Mouse (Mus musculus) lung, adult 2 months (tissue): ENCODE data around the gene Gm45140. TPM values are rescaled to one million over a fixed set of nuclear protein-coding genes. Genes with fewer than 3 reads are reported as not detected.

Experiments
- DNase-seq: peaks from one replicate; pipeline ENCODE4 v3.0.0; 2022
- H3K4me1 ChIP-seq: fragments of 200-500 bp; 2 replicates; pipeline ENCODE4 v1.6.1; 2011; ENCODE audit warnings: low read length; ENCODE audit not compliant: control insufficient read depth, insufficient read depth
- H3K4me3 ChIP-seq: fragments of 200-500 bp; replicated peaks from 2 replicates; pipeline ENCODE3; 2011; ENCODE audit warnings: low read depth, mild to moderate bottlenecking, control low read depth, low read length; ENCODE audit errors: extremely low read depth
- CTCF ChIP-seq: fragments of 200-500 bp; IDR thresholded peaks from 2 replicates; pipeline ENCODE4 v1.5.1; 2011; ENCODE audit warnings: mild to moderate bottlenecking, low read length, control low read depth; ENCODE audit not compliant: insufficient read depth
- POLR2A ChIP-seq: fragments of 200-500 bp; IDR thresholded peaks from 2 replicates; pipeline ENCODE4 v1.6.1; 2011; ENCODE audit warnings: low read depth, mild to moderate bottlenecking, control low read depth, low read length, borderline replicate concordance; ENCODE audit errors: extremely low read depth
- WGBS: fragments of 180-500 bp; shearing (Covaris S2); methylation state at CpG from one replicate; pipeline ENCODE4 v1.1.7; 2018; 5-methylcytosine and 5-hydroxymethylcytosine counted together
- polyA plus RNA-seq: library from polyadenylated mRNA; depleted of rRNA; stranded (reverse); fragments of >200 nt; gene quantifications from 2 replicates; pipeline ENCODE4 v1.2.3, GENCODE M21; 2012; rRNA removed

Gm45140 gene
- polyA plus RNA-seq, 1 experiment: 0.47 TPM

GRCm38 (mm10) chr6:87748078-87748477, 87.5 kb downstream of the Gm45140 start:
- no peak for DNase-seq
- 64% methylated on average over 2 of the region's 2 CpGs for WGBS
- TF ChIP-seq CTCF: no peak
- TF ChIP-seq POLR2A: no peak
- Histone ChIP-seq H3K4me1 (no peaks in the 10 kb centered on the region), H3K4me3 (no peak overlapping the region)

DNA sequence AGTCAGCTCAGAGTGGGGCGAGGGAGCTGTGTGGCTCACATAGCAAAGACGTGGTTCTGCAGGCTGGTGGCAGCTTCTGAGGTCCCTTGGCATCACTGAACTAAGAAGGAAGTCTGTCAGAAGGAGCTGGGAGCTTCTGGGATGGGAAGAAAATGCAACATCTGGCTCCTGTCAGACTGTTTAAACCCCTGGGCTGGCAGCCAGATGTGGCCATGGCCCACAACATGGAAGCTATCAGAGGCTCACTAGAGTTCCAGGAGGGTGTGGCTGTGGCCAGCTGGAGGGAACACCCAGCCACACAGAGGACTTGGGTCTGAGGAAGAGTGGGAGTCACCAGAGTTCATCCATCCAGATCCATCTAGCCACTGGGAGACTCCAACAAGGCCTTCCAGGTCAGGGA, 88.7 kb downstream of the Gm45140 start:
- TF ChIP-seq POLR2A (no peak), CTCF (no peak)
- 55% methylated on average over 2 of the region's 2 CpGs for whole genome bisulfite sequencing
- no peak for DNase-seq

DNA sequence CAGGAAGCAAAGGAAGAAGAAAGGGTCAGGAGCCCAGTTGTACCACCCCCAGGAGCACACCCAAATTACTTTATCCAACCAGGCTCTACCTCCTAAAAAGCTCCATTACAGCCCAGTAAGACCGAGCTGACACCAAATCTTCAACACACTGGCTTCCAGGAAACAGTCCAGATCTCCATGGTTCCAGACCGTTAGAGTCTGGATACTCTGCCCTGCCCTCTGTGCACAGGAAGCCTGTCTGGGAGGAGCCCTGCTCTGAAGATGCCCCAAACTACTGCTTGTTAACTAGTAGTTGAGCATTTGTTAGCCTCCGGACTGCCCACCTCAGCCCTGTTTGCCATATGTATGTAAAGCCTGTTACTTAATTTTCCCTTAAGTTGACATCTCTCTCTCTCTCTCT, 89.5 kb downstream of the Gm45140 start:
- 35% methylated on average over 3 of the region's 3 CpGs for WGBS
- Histone ChIP-seq H3K4me1 (no peaks in the 10 kb centered on the region), H3K4me3 (no peak overlapping the region)
- no peak for DNase-seq
- TF ChIP-seq POLR2A (no peak), CTCF (no peak)

More for the DNA sequence above, 88.7 kb downstream of the Gm45140 start:
- Histone ChIP-seq H3K4me3 (no peak overlapping the region), H3K4me1 (no peaks in the 10 kb centered on the region)

GRCm38 (mm10) chr6:87745301-87745700, 90.3 kb downstream of the Gm45140 start:
- no peak overlapping the region for H3K4me3 ChIP-seq
- no peak for DNase-seq
- H3K4me1 ChIP-seq: no peaks in the 10 kb centered on the region
- 11% methylated on average over 1 of the region's 1 CpGs for WGBS
- TF ChIP-seq CTCF (no peak), POLR2A (no peak)

DNA sequence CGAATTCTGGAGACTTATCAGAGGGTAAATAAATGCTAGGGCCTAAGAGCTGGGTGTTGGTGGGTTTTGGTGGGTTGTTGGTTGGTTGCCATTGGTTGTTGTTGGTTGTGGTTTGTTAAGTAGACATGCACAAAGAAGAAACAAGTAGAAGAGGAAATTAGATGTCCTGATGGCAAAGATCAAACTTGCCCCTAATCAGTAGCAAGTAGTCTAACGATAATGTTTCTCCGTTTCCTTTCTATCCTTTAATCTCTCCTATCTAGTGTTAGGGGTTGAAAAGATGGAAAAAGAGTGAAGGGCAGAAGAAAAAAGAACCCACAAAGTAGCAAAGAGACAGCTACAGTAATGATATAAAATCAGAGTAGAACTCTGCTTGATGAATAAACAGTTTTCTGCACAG, 91.0 kb downstream of the Gm45140 start:
- WGBS: 70% methylated on average over 3 of the region's 3 CpGs
- TF ChIP-seq CTCF (no peak), POLR2A (no peak)
- H3K4me3 ChIP-seq: no peak overlapping the region
- no peak for DNase-seq
- H3K4me1 ChIP-seq: no peaks in the 10 kb centered on the region

DNA sequence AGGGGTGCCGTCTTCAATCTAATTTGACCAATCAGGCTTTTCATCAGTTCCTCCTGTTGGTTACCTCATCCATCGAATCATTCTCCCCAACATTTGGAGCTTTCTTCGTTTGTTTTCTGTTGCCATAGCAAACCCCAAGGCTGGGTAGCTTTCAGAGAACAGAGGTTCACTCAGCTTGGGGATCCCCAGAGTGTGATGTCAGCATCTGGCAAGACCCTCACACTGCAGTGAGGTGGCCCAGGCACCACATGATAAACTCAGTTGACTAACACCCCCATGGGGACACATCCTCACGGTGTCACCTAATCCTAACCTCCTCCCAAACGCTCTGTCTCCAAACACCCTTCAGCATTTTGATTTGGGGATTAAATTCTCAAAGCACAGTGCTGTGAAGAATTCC, 92.3 kb downstream of the Gm45140 start:
- Histone ChIP-seq H3K4me3 (no peak overlapping the region), H3K4me1 (no peaks in the 10 kb centered on the region)
- 56% methylated on average over 5 of the region's 5 CpGs for WGBS
- TF ChIP-seq CTCF: no peak
- no peak for TF ChIP-seq POLR2A
- no peak for DNase-seq

- Histone ChIP-seq H3K4me1 (no peaks in the 10 kb centered on the region), H3K4me3 (no peak overlapping the region)
- 79% methylated on average over 5 of the region's 5 CpGs for WGBS
- no peak for TF ChIP-seq POLR2A
- TF ChIP-seq CTCF: peak; percentile 24; the same call in 1 of the 2 replicates
- DNase-seq: no peak
These were observed 92.8 kb downstream of the Gm45140 start for GRCm38 (mm10) chr6:87742804-87743203.

- Histone ChIP-seq H3K4me1 (no peaks in the 10 kb centered on the region), H3K4me3 (no peak overlapping the region)
- no peak for TF ChIP-seq CTCF
- TF ChIP-seq POLR2A: no peak
- no peak for DNase-seq
- WGBS: 76% methylated on average over 8 of the region's 8 CpGs
These were observed 93.6 kb downstream of the Gm45140 start for GRCm38 (mm10) chr6:87741978-87742377.

DNA sequence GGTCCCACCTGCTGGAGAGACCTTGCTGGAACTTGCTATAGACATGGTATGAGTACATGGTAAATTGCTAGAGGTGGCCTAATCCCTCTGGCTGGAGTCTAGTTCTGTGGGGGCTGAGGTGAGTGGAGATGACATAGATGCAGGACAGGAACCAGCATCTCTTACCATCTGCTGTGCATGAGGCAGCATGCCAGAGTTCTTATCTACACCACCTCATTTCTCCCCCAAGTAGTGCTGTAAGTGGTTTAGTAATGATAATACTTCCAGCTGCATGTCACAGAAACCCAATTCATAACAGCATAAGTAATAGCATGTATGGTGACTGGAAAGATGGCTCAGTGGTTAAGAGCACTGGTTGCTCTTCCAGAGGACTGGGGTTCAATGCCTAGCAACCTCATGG, 95.1 kb downstream of the Gm45140 start:
- no peak for TF ChIP-seq POLR2A
- TF ChIP-seq CTCF: no peak
- no peak for DNase-seq
- H3K4me3 ChIP-seq: no peak overlapping the region
- H3K4me1 ChIP-seq: no peaks in the 10 kb centered on the region

DNA sequence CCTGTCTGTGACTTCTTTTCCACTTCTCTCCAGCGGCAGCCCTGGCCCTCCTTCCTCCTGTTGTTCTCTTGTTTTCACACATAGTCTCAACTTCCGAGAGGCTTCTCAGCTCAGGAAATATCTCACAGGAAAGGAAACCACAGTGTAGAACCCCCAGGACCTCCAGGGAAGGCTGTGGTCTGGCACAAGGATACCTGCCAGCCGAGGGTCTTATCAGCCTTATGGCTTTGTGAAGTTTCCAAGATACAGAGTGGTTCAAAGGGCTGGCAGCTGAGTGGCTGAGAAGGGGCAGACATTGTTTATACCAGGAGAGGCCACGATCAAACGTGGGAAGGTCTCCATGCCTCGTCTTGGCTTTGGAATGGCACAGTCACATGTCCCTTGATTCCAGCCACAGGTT, 95.7 kb downstream of the Gm45140 start:
- Histone ChIP-seq H3K4me1 (no peaks in the 10 kb centered on the region), H3K4me3 (no peak overlapping the region)
- TF ChIP-seq CTCF (no peak), POLR2A (no peak)
- DNase-seq: no peak
- 29% methylated on average over 6 of the region's 6 CpGs for WGBS

Other genes with a start within 250 kb of the Gm45140 start
- gene Prokr1, start 245.1 kb downstream of the Gm45140 start, polyA plus RNA-seq: 0.41 and 0.83 TPM in 2 replicates
- gene Aplf, start 163.6 kb downstream of the Gm45140 start, polyA plus RNA-seq: 2.4 and 3.6 TPM in 2 replicates
- 14.5 and 16.3 TPM in 2 replicates for gene Efcc1, start 104.9 kb downstream of the Gm45140 start, polyA plus RNA-seq
- gene Gp9, start 57.7 kb downstream of the Gm45140 start, polyA plus RNA-seq: 13.1 and 14.9 TPM in 2 replicates
- gene Rab43, start 23.6 kb downstream of the Gm45140 start, polyA plus RNA-seq: 43.0 and 46.2 TPM in 2 replicates
- gene Isy1, start 3.0 kb upstream of the Gm45140 start, polyA plus RNA-seq: 21.2 and 21.4 TPM in 2 replicates
- 140 and 217 TPM in 2 replicates for gene Cnbp, start 15.3 kb upstream of the Gm45140 start, polyA plus RNA-seq
- gene Copg1, start 52.0 kb upstream of the Gm45140 start, polyA plus RNA-seq: 36.4 and 56.2 TPM in 2 replicates
- gene Hmces, start 78.1 kb upstream of the Gm45140 start, polyA plus RNA-seq: 15.2 and 15.7 TPM in 2 replicates
- 4.1 and 5.3 TPM in 2 replicates for gene H1fx, start 145.8 kb upstream of the Gm45140 start, polyA plus RNA-seq
- 160 and 241 TPM in 2 replicates for gene Rab7, start 209.5 kb upstream of the Gm45140 start, polyA plus RNA-seq
- gene Rpn1, start 248.7 kb upstream of the Gm45140 start, polyA plus RNA-seq: 127 and 179 TPM in 2 replicates